Mouse (Mus musculus): ENCODE measurements around the gene 4933424G06Rik.

4933424G06Rik gene

GRCm38 (mm10) chr1:36768786-36769185 lies 58.8 kb downstream of the 4933424G06Rik start:
- DNase-seq (ENCODE audit: low read depth, low spot score) = no peak

- DNase-seq (ENCODE audit: low read depth, low spot score) = no peak
Observed at GRCm38 (mm10) chr1:36769951-36770350, 60.0 kb downstream of the 4933424G06Rik start.

- no peak for DNase-seq (ENCODE audit: low read depth, low spot score)
Observed at GRCm38 (mm10) chr1:36770998-36771397, 61.0 kb downstream of the 4933424G06Rik start.

GRCm38 (mm10) chr1:36772198-36772934 lies 62.4 kb downstream of the 4933424G06Rik start:
- DNase-seq (ENCODE audit: low read depth, low spot score) = no peak

GRCm38 (mm10) chr1:36780793-36781192 lies 70.8 kb downstream of the 4933424G06Rik start:
- no peak for DNase-seq (ENCODE audit: low read depth, low spot score)

GRCm38 (mm10) chr1:36782476-36782875 lies 72.5 kb downstream of the 4933424G06Rik start:
- no peak for DNase-seq (ENCODE audit: low read depth, low spot score)

- DNase-seq (ENCODE audit: low read depth, low spot score) = peak; percentile 69
Observed at GRCm38 (mm10) chr1:36784365-36785134, 74.6 kb downstream of the 4933424G06Rik start.

- peak; percentile 59 for DNase-seq (ENCODE audit: low read depth, low spot score)
Observed at GRCm38 (mm10) chr1:36785238-36785641, 75.3 kb downstream of the 4933424G06Rik start.

GRCm38 (mm10) chr1:36786377-36786776 lies 76.4 kb downstream of the 4933424G06Rik start:
- no peak for DNase-seq (ENCODE audit: low read depth, low spot score)

GRCm38 (mm10) chr1:36789416-36789815 lies 79.5 kb downstream of the 4933424G06Rik start:
- DNase-seq (ENCODE audit: low read depth, low spot score) = no peak

- no peak for DNase-seq (ENCODE audit: low read depth, low spot score)
Observed at GRCm38 (mm10) chr1:36796711-36797110, 86.8 kb downstream of the 4933424G06Rik start.

- no peak for DNase-seq (ENCODE audit: low read depth, low spot score)
Observed at GRCm38 (mm10) chr1:36797481-36797880, 87.5 kb downstream of the 4933424G06Rik start.

- DNase-seq (ENCODE audit: low read depth, low spot score) = no peak
Observed at GRCm38 (mm10) chr1:36800379-36801011, 90.5 kb downstream of the 4933424G06Rik start.

GRCm38 (mm10) chr1:36804259-36804658 lies 94.3 kb downstream of the 4933424G06Rik start:
- DNase-seq (ENCODE audit: low read depth, low spot score) = no peak

- no peak for DNase-seq (ENCODE audit: low read depth, low spot score)
Observed at GRCm38 (mm10) chr1:36804833-36805232, 94.9 kb downstream of the 4933424G06Rik start.

GRCm38 (mm10) chr1:36806181-36806905 lies 96.4 kb downstream of the 4933424G06Rik start:
- DNase-seq (ENCODE audit: low read depth, low spot score) = no peak

- no peak for DNase-seq (ENCODE audit: low read depth, low spot score)
Observed at GRCm38 (mm10) chr1:36807086-36807485, 97.1 kb downstream of the 4933424G06Rik start.

Data from brain, embryonic 18.5 days (tissue).